Mouse (Mus musculus) frontal cortex, postnatal 36 days (tissue): Measurements from ENCODE around the gene Cfl1.
"Not testable (repeated sequence)": the region's sequence is repeated elsewhere in the genome, so short reads cannot be mapped to it uniquely, and the experiment has no call there.

ENCODE experiments used
- DNase-seq, 2 experiments: peaks; one replicate each; pipeline ENCODE4 v3.0.0; 2022; ENCODE audit warnings: low spot score in 2 of 2

Gene Cfl1

DNA sequence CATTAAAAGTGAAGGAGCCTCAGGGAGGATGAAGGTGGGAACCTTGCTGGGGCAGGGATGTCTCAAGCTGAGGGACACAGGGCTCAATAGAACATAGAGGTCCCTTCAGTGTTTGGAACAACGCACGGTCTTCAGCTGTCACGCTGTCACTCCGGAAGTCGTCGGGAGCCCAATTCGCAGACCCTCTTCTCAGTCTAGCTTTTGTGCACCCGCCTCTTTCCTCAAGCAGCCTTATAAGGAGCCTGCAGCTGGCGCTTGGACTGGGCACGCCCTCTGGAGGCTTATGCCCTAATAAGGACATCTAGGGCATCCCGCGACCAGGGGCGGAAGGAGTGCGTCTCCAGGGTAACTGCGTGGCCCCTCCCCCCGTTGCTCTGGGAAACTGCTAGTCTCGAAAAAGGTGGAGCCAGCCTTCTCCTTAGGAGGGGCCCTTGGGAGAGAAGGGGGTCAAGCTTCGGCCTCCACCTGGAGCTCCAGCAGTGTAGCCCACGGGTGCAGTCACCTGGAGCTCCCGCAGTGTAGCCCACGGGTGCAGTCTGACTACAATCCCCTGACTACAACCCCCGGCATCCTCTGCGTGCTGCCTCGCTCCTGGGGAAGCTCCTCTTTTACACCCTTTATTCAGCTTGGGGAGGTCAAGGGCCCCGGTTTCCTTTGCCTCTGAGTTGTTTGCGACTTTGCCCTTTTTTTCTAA, 1.2 kb upstream of the Cfl1 start:
- peak; percentile 96 to 98 for DNase-seq

- not testable (repeated sequence) for DNase-seq
Measured at GRCm38 (mm10) chr19:5489721-5490120, 534 bp upstream of the Cfl1 start.

GRCm38 (mm10) chr19:5490898-5491708, 848 bp downstream of the Cfl1 start:
- peak; percentile 82 to 86 for DNase-seq

DNA sequence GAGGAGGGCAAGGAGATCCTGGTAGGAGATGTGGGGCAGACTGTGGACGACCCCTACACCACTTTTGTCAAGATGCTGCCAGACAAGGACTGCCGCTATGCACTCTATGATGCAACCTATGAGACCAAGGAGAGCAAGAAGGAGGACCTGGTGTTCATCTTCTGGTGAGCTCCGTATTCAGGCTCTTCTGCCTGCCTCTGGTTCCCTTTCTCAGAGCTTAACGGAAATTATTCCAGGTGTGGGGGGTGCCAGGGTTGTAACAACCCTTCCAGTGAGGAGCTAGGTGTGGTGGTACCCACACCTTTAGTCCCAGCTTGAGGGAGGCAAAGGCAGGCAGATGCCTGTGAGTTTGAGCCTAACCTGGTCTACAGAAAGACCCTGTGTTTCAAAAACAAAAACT, 2.4 kb downstream of the Cfl1 start:
- DNase-seq: no peak

- DNase-seq: not testable (repeated sequence)
Measured at GRCm38 (mm10) chr19:5493301-5493721, 3.1 kb downstream of the Cfl1 start.

DNA sequence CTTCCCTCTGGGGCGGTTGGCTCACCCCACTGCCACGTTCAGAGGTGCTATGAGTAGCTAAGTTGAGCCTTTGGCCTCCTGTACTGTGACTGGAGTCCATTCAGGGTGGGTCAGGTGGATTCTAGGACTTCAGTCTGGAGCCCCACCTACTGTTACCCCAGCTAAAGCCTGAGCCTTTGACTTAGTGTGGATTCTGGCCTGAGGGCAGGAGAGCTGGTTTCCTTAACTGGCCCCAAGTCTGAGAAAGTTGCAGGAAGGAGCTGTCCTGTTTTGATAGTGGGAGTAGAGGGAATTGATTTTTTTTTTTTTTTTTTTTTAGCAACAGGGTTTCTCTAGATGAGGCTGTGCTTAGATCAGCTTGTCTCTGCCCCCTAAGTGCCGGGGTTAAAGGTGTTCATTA, 4.1 kb downstream of the Cfl1 start:
- no peak for DNase-seq

DNA sequence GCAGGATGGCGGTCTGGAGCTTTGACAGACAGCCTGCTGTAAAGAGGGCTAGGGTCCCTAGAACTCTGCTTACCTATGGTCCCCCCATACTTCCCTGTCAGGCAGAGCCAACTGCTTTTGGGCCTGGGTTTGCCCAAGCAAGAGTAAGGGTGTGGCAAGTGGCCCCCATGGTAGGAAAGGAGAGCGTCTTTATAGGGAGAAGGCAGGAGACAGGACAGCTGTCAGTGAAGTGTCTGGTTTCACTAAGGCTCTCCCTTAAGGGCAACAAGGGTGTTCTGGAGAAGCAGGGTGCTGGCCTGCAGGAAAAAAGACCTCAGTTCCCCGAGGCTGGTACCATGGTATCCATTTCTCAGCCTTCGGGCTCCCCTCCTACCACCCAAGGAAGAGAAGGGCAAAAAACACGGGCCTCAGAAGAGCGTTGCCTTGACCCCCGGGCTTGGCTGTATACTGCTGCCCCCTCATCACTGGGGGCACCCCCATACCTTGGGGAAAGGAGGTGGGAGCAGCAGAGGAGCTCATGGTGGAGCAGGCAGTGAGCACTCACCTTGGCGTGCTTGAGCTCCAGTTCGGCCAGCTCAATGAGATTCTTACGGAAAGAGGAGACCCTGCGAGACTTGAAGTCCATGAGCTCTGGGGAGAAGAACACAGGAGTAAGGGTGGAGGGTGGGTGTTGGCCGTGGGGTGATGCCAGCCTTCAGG, 5.2 kb downstream of the Cfl1 start:
- no peak for DNase-seq

DNA sequence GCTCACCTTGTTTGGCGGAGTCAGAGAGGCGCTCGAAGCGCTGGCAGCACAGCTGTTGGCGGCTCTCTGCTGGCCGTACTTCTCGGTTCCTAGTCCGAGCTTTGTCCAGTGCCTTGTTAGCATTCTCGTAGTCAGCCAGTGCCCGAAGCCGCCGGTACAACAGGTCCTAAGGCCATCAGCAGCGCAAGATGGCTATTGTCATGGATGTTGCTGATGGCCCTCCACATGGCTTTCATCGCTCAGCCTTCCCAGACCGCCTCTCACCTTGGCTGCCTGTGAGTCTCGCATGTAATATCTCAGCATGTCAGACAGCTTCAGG, 5.8 kb downstream of the Cfl1 start:
- DNase-seq: no peak

DNA sequence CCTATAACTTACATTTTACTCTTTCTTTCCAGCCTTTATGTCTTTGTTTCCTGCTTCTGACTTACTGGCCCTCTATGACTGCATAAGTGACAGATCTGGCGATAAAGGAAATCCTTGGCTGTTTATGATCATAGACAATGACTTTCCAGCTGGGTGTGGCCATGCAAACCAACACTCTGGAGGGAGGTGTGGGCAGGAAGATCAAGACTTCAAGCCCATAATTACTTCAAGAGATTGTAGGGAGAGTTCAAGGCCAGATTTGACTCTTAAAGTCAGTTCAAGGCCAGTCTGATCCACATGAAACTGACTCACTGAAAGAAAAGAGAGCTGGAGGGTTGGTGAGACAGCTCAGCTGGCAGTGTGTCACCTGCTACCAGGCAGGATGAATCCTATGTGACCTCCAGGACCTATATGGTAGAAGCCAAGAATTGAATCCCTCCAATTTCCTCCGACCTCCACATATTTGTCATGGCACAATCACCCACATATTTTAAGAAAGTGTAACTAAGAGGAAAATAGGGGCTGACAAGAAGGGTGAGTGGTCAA, 10.1 kb downstream of the Cfl1 start:
- DNase-seq: no peak

DNA sequence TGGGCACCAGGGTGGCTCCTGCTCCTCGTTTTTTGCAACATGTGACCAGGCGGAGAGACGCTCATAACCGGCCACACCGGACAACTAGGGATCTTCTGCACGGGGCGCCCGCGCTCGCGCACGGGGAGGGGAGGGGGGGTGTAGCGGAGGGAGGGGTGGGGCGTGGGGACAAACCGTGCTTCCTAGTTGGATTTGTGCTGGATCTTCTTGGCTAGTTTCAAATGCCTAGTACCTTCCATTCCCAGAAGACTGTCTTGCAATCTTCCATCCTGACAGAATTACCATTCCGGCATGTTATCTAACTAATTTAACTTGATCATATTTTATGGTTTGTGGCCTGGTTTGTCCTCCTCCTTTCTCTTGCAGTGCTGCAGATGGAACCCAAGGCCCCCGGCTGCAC, 13.4 kb downstream of the Cfl1 start, which contains the start of gene 1700020D05Rik:
Gene 1700020D05Rik, minus strand, starts transcription at position 101 of the 400 bp plus-strand sequence.
- no peak for DNase-seq

- DNase-seq: peak; percentile 98 to 99
Measured at GRCm38 (mm10) chr19:5510031-5511026, 20.1 kb downstream of the Cfl1 start, which contains the start of gene Snx32. Gene Snx32, minus strand, starts transcription at chr19:5510538.

DNA sequence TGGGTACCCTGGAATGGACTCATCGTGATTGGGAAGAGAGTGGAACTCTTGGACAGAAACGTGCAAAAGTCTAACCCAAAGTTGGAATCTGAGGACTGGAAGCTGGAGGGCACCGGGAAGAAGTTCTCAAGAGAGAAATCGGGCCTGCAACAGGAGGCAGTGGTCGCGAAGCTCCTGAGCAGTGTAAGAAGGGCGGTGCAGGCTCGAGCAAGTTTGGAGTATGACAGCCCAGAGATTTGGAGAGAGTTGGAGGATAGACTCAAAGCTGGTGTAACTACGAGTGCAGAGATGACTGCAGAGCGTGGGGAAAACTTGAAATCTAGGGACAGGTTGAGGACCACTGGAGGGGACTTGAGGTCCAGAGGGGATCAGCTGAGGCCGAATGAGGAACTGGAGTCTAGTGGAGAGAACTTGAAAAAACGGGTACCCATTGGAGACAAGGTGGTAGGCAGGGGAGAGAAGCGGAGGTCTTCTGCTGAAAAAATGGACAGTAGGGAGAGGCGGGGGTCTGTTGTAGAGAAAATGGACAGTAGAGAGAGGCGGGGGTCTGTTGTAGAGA, 20.9 kb downstream of the Cfl1 start:
- no peak for DNase-seq

GRCm38 (mm10) chr19:5512091-5513004, 22.1 kb downstream of the Cfl1 start:
- no peak for DNase-seq

GRCm38 (mm10) chr19:5513005-5513349, 22.7 kb downstream of the Cfl1 start:
- DNase-seq: no peak

GRCm38 (mm10) chr19:5515840-5516777, 25.9 kb downstream of the Cfl1 start:
- DNase-seq: no peak

DNA sequence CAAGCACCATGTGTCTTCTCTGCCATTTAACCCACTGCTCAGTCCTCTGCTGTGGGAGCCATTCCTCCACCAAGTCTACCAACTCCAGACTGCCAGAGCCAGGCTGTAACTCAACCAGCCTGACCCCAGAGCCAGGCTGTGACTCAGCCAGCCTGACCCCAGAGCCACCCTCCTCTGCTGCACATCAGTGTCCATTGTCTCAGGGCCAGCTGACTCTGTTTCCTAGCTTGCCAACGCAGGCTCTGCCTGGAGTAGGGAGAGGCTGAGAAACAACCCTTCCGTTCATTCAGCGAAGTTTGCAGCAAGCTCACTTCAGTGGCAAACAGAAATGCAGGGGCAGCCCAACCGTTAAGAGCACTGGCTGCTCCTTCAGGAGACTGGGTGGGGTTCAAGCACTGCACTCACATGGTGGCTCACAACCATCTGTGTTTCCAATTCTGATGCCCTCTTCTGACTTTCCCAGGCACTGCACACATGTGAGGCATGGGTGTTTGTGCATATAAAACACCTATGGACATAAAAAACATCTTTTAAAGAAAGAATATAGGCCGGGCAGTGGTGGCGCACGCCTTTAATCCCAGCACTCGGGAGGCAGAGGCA, 26.8 kb downstream of the Cfl1 start:
- DNase-seq: no peak

DNA sequence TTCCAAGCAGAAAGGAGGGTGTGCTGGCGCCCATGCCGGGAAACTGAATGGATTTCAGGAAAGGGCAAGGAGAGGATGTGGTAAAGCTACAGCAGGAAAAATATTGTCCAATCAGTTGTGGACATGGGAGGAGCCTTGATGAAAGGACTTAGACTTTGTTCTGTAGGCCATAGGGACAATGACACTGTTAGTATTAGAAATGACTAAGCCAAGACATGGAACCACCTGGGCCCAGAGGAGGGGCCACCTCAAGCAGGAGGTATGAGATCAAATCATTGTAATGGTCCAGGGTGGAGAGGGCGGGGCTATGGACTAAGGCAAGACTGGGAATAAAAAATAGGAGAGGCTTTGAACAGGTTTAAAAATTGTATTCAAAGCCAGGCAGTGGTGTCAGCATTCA, 28.5 kb downstream of the Cfl1 start:
- no peak for DNase-seq

- no peak for DNase-seq
Measured at GRCm38 (mm10) chr19:5525204-5525603, 34.9 kb downstream of the Cfl1 start.
